Mouse (Mus musculus) heart, adult 2 months (tissue): ENCODE results near the gene Myt1l.

Experiments used
- CTCF ChIP-seq: fragments of 200-600 bp; IDR thresholded peaks from 2 replicates; pipeline ENCODE4 v1.8.1; 2022; ENCODE audit warnings: antibody characterized with exemption, mild to moderate bottlenecking, moderate library complexity
- POLR2A ChIP-seq: fragments of 200-500 bp; IDR thresholded peaks from 2 replicates; pipeline ENCODE4 v1.6.1; 2011; ENCODE audit warnings: mild to moderate bottlenecking, low read depth, low read length, control low read depth; ENCODE audit not compliant: insufficient read depth

- TF ChIP-seq POLR2A (no peak), CTCF (no peak)
Observed at GRCm38 (mm10) chr12:29571613-29572012, 43.4 kb downstream of the Myt1l start.
